Mouse (Mus musculus): Measurements from ENCODE around the gene 2700049A03Rik. TPM values are rescaled to one million over a fixed set of nuclear protein-coding genes. Genes with fewer than 3 reads are reported as not detected.

Gene 2700049A03Rik
- polyA plus RNA-seq, 1 experiment from 2014 or later, result 11.3 TPM

- Histone ChIP-seq H3K4me1 (ENCODE audit: control insufficient read depth, insufficient read depth, low read length) (no peaks in the 10 kb centered on the region), H3K4me2 (ENCODE audit: low read depth, low read length) (no peak overlapping the region), H3K27ac (ENCODE audit: low read length) (no peak overlapping the region), H3K36me3 (ENCODE audit: control insufficient read depth, insufficient read depth, low read length) (peaks cover 10% of the 10 kb centered on the region; the same call in 1 of the 2 replicates), H3K27me3 (ENCODE audit: control insufficient read depth, insufficient read depth, low read length) (no peaks in the 10 kb centered on the region), H3K9me3 (replicated peaks; ENCODE audit: control insufficient read depth, low read length) (no peaks in the 10 kb centered on the region), H3K4me3 (replicated peaks; ENCODE audit: low read length) (no peak overlapping the region), H3K9ac (ENCODE audit: low read length) (no peak overlapping the region)
- WGBS, result 97% methylated on average over 6 of the region's 6 CpGs
- ATAC-seq (ENCODE audit: insufficient read depth, low FRiP score), result no peak
These were observed 18.3 kb downstream of the 2700049A03Rik start for GRCm38 (mm10) chr12:71154979-71155378.

GRCm38 (mm10) chr12:71157974-71158373, 21.3 kb downstream of the 2700049A03Rik start:
- Histone ChIP-seq H3K36me3 (ENCODE audit: control insufficient read depth, insufficient read depth, low read length) (peaks cover 18% of the 10 kb centered on the region), H3K4me2 (ENCODE audit: low read depth, low read length) (no peak overlapping the region)
- 70% methylated on average over 6 of the region's 6 CpGs for WGBS

GRCm38 (mm10) chr12:71164410-71164809, 27.8 kb downstream of the 2700049A03Rik start:
- Histone ChIP-seq H3K4me2 (ENCODE audit: low read depth, low read length) (no peak overlapping the region), H3K9ac (ENCODE audit: low read length) (no peak overlapping the region), H3K4me1 (ENCODE audit: control insufficient read depth, insufficient read depth, low read length) (no peaks in the 10 kb centered on the region), H3K9me3 (replicated peaks; ENCODE audit: control insufficient read depth, low read length) (no peaks in the 10 kb centered on the region), H3K4me3 (replicated peaks; ENCODE audit: low read length) (no peak overlapping the region), H3K27me3 (ENCODE audit: control insufficient read depth, insufficient read depth, low read length) (no peaks in the 10 kb centered on the region), H3K27ac (ENCODE audit: low read length) (no peak overlapping the region), H3K36me3 (ENCODE audit: control insufficient read depth, insufficient read depth, low read length) (peaks cover 15% of the 10 kb centered on the region)
- ATAC-seq (ENCODE audit: insufficient read depth, low FRiP score), result no peak
- 91% methylated on average over 9 of the region's 9 CpGs for whole genome bisulfite sequencing

More at GRCm38 (mm10) chr12:71157974-71158373, 21.3 kb downstream of the 2700049A03Rik start:
- no peak for ATAC-seq (ENCODE audit: insufficient read depth, low FRiP score)
- Histone ChIP-seq H3K27me3 (ENCODE audit: control insufficient read depth, insufficient read depth, low read length) (no peaks in the 10 kb centered on the region), H3K9me3 (replicated peaks; ENCODE audit: control insufficient read depth, low read length) (no peaks in the 10 kb centered on the region), H3K4me1 (ENCODE audit: control insufficient read depth, insufficient read depth, low read length) (no peaks in the 10 kb centered on the region), H3K27ac (ENCODE audit: low read length) (no peak overlapping the region), H3K9ac (ENCODE audit: low read length) (no peak overlapping the region), H3K4me3 (replicated peaks; ENCODE audit: low read length) (no peak overlapping the region)

- 97% methylated on average over 1 of the region's 1 CpGs for WGBS
- Histone ChIP-seq H3K4me1 (ENCODE audit: control insufficient read depth, insufficient read depth, low read length) (no peaks in the 10 kb centered on the region), H3K4me3 (replicated peaks; ENCODE audit: low read length) (no peak overlapping the region), H3K36me3 (ENCODE audit: control insufficient read depth, insufficient read depth, low read length) (peaks cover 2% of the 10 kb centered on the region; the same call in 1 of the 2 replicates), H3K27ac (ENCODE audit: low read length) (no peak overlapping the region), H3K27me3 (ENCODE audit: control insufficient read depth, insufficient read depth, low read length) (no peaks in the 10 kb centered on the region), H3K9me3 (replicated peaks; ENCODE audit: control insufficient read depth, low read length) (no peaks in the 10 kb centered on the region), H3K4me2 (ENCODE audit: low read depth, low read length) (no peak overlapping the region), H3K9ac (ENCODE audit: low read length) (no peak overlapping the region)
- no peak for ATAC-seq (ENCODE audit: insufficient read depth, low FRiP score)
These were observed 33.3 kb downstream of the 2700049A03Rik start for GRCm38 (mm10) chr12:71169911-71170310.

GRCm38 (mm10) chr12:71183736-71184135, 47.1 kb downstream of the 2700049A03Rik start:
- no peak overlapping the region for H3K4me2 ChIP-seq (ENCODE audit: low read depth, low read length)
- H3K4me3 ChIP-seq (replicated peaks; ENCODE audit: low read length), result no peak overlapping the region
- 89% methylated on average over 3 of the region's 3 CpGs for WGBS
- peaks cover 15% of the 10 kb centered on the region; the same call in 1 of the 2 replicates for H3K36me3 ChIP-seq (ENCODE audit: control insufficient read depth, insufficient read depth, low read length)
- no peak for ATAC-seq (ENCODE audit: insufficient read depth, low FRiP score)
- H3K9ac ChIP-seq (ENCODE audit: low read length), result no peak overlapping the region
- H3K9me3 ChIP-seq (replicated peaks; ENCODE audit: control insufficient read depth, low read length), result no peaks in the 10 kb centered on the region
- no peak overlapping the region for H3K27ac ChIP-seq (ENCODE audit: low read length)
- H3K27me3 ChIP-seq (ENCODE audit: control insufficient read depth, insufficient read depth, low read length), result no peaks in the 10 kb centered on the region
- no peaks in the 10 kb centered on the region for H3K4me1 ChIP-seq (ENCODE audit: control insufficient read depth, insufficient read depth, low read length)

- 96% methylated on average over 4 of the region's 4 CpGs for WGBS
- H3K4me1 ChIP-seq (ENCODE audit: control insufficient read depth, insufficient read depth, low read length), result no peaks in the 10 kb centered on the region
- H3K9me3 ChIP-seq (replicated peaks; ENCODE audit: control insufficient read depth, low read length), result no peaks in the 10 kb centered on the region
- no peak overlapping the region for H3K4me3 ChIP-seq (replicated peaks; ENCODE audit: low read length)
- no peaks in the 10 kb centered on the region for H3K27me3 ChIP-seq (ENCODE audit: control insufficient read depth, insufficient read depth, low read length)
- H3K36me3 ChIP-seq (ENCODE audit: control insufficient read depth, insufficient read depth, low read length), result peaks cover 14% of the 10 kb centered on the region; the same call in 1 of the 2 replicates
- no peak overlapping the region for H3K27ac ChIP-seq (ENCODE audit: low read length)
- no peak for ATAC-seq (ENCODE audit: insufficient read depth, low FRiP score)
- no peak overlapping the region for H3K4me2 ChIP-seq (ENCODE audit: low read depth, low read length)
- H3K9ac ChIP-seq (ENCODE audit: low read length), result no peak overlapping the region
These were observed 47.7 kb downstream of the 2700049A03Rik start for GRCm38 (mm10) chr12:71184396-71184795.

- Histone ChIP-seq H3K4me1 (ENCODE audit: control insufficient read depth, insufficient read depth, low read length) (no peaks in the 10 kb centered on the region), H3K4me3 (replicated peaks; ENCODE audit: low read length) (no peak overlapping the region), H3K4me2 (ENCODE audit: low read depth, low read length) (no peak overlapping the region), H3K9me3 (replicated peaks; ENCODE audit: control insufficient read depth, low read length) (no peaks in the 10 kb centered on the region), H3K36me3 (ENCODE audit: control insufficient read depth, insufficient read depth, low read length) (peaks cover 14% of the 10 kb centered on the region; the same call in 1 of the 2 replicates), H3K27me3 (ENCODE audit: control insufficient read depth, insufficient read depth, low read length) (no peaks in the 10 kb centered on the region), H3K9ac (ENCODE audit: low read length) (no peak overlapping the region), H3K27ac (ENCODE audit: low read length) (no peak overlapping the region)
- ATAC-seq (ENCODE audit: insufficient read depth, low FRiP score), result no peak
- 64% methylated on average over 8 of the region's 8 CpGs for whole genome bisulfite sequencing
These were observed 56.1 kb downstream of the 2700049A03Rik start for GRCm38 (mm10) chr12:71192705-71193104.

GRCm38 (mm10) chr12:71197671-71198070, 61.0 kb downstream of the 2700049A03Rik start:
- ATAC-seq (ENCODE audit: insufficient read depth, low FRiP score), result no peak
- WGBS, result 60% methylated on average over 3 of the region's 3 CpGs
- no peaks in the 10 kb centered on the region for H3K27me3 ChIP-seq (ENCODE audit: control insufficient read depth, insufficient read depth, low read length)

GRCm38 (mm10) chr12:71201753-71202152, 65.1 kb downstream of the 2700049A03Rik start:
- H3K9ac ChIP-seq (ENCODE audit: low read length), result no peak overlapping the region
- H3K4me3 ChIP-seq (replicated peaks; ENCODE audit: low read length), result no peak overlapping the region
- H3K36me3 ChIP-seq (ENCODE audit: control insufficient read depth, insufficient read depth, low read length), result peaks cover 3% of the 10 kb centered on the region; the same call in 1 of the 2 replicates
- WGBS, result 53% methylated on average over 5 of the region's 5 CpGs
- ATAC-seq (ENCODE audit: insufficient read depth, low FRiP score), result no peak
- no peaks in the 10 kb centered on the region; the same call in 1 of the 2 replicates for H3K4me1 ChIP-seq (ENCODE audit: control insufficient read depth, insufficient read depth, low read length)
- peak overlapping the region; percentile 47 for H3K27ac ChIP-seq (ENCODE audit: low read length)
- no peaks in the 10 kb centered on the region for H3K27me3 ChIP-seq (ENCODE audit: control insufficient read depth, insufficient read depth, low read length)
- no peak overlapping the region for H3K4me2 ChIP-seq (ENCODE audit: low read depth, low read length)
- H3K9me3 ChIP-seq (replicated peaks; ENCODE audit: control insufficient read depth, low read length), result no peaks in the 10 kb centered on the region

More at GRCm38 (mm10) chr12:71197671-71198070, 61.0 kb downstream of the 2700049A03Rik start:
- Histone ChIP-seq H3K4me2 (ENCODE audit: low read depth, low read length) (no peak overlapping the region), H3K4me3 (replicated peaks; ENCODE audit: low read length) (no peak overlapping the region), H3K4me1 (ENCODE audit: control insufficient read depth, insufficient read depth, low read length) (no peaks in the 10 kb centered on the region; the same call in 1 of the 2 replicates), H3K27ac (ENCODE audit: low read length) (no peak overlapping the region), H3K9ac (ENCODE audit: low read length) (no peak overlapping the region), H3K36me3 (ENCODE audit: control insufficient read depth, insufficient read depth, low read length) (no peaks in the 10 kb centered on the region; the same call in 1 of the 2 replicates), H3K9me3 (replicated peaks; ENCODE audit: control insufficient read depth, low read length) (no peaks in the 10 kb centered on the region)

Data from stomach, embryonic 16.5 days (tissue).